Mouse (Mus musculus): ENCODE measurements at regions not wholly inside any gene's neighbourhood (a gene's known extent, or its start where the extent isn't known, plus 50 kb on each side); places are given as distances from the start of the nearest gene placed in this dataset.

GRCm38 (mm10) chr10:19154041-19154440, 138.6 kb upstream of the Tnfaip3 start:
- H3K36me3 ChIP-seq (replicated peaks), result no peaks in the 10 kb centered on the region
- no peaks in the 10 kb centered on the region for H3K27me3 ChIP-seq (replicated peaks; ENCODE audit: low read depth, poor library complexity, severe bottlenecking)
- H3K9me3 ChIP-seq, result no peaks in the 10 kb centered on the region
- H3K4me1 ChIP-seq, result no peaks in the 10 kb centered on the region
- no peak overlapping the region for H3K4me3 ChIP-seq
- DNase-seq (ENCODE audit: low spot score), result no peak
- no peak overlapping the region for H3K27ac ChIP-seq (replicated peaks)

- no peak for DNase-seq (ENCODE audit: low spot score)
- 84% methylated on average over 5 of the region's 5 CpGs for WGBS
- Histone ChIP-seq H3K36me3 (replicated peaks) (no peaks in the 10 kb centered on the region), H3K27me3 (replicated peaks; ENCODE audit: low read depth, poor library complexity, severe bottlenecking) (no peaks in the 10 kb centered on the region), H3K9me3 (no peaks in the 10 kb centered on the region), H3K4me3 (no peak overlapping the region), H3K4me1 (no peaks in the 10 kb centered on the region), H3K27ac (replicated peaks) (no peak overlapping the region)
Observed at GRCm38 (mm10) chr10:19152773-19153172, 137.3 kb upstream of the Tnfaip3 start.

- Histone ChIP-seq H3K36me3 (replicated peaks) (no peaks in the 10 kb centered on the region), H3K4me1 (no peaks in the 10 kb centered on the region), H3K27ac (replicated peaks) (no peak overlapping the region), H3K4me3 (no peak overlapping the region), H3K27me3 (replicated peaks; ENCODE audit: low read depth, poor library complexity, severe bottlenecking) (no peaks in the 10 kb centered on the region), H3K9me3 (no peaks in the 10 kb centered on the region)
- WGBS, result 91% methylated on average over 1 of the region's 1 CpGs
- no peak for DNase-seq (ENCODE audit: low spot score)
Observed at GRCm38 (mm10) chr10:19150766-19151165, 135.3 kb upstream of the Tnfaip3 start.

- 73% methylated on average over 3 of the region's 3 CpGs for WGBS
- H3K9me3 ChIP-seq, result no peaks in the 10 kb centered on the region
- H3K4me3 ChIP-seq, result no peak overlapping the region
- no peaks in the 10 kb centered on the region for H3K27me3 ChIP-seq (replicated peaks; ENCODE audit: low read depth, poor library complexity, severe bottlenecking)
- no peaks in the 10 kb centered on the region for H3K36me3 ChIP-seq (replicated peaks)
- no peak for DNase-seq (ENCODE audit: low spot score)
- H3K4me1 ChIP-seq, result no peaks in the 10 kb centered on the region
- H3K27ac ChIP-seq (replicated peaks), result no peak overlapping the region
Observed at GRCm38 (mm10) chr10:19150005-19150404, 134.5 kb upstream of the Tnfaip3 start.

GRCm38 (mm10) chr10:19149196-19149869, 133.9 kb upstream of the Tnfaip3 start:
- H3K4me1 ChIP-seq, result no peaks in the 10 kb centered on the region
- no peaks in the 10 kb centered on the region for H3K9me3 ChIP-seq
- H3K27me3 ChIP-seq (replicated peaks; ENCODE audit: low read depth, poor library complexity, severe bottlenecking), result no peaks in the 10 kb centered on the region
- WGBS, result 81% methylated on average over 4 of the region's 4 CpGs
- no peak overlapping the region for H3K27ac ChIP-seq (replicated peaks)
- no peak overlapping the region for H3K4me3 ChIP-seq
- H3K36me3 ChIP-seq (replicated peaks), result no peaks in the 10 kb centered on the region
- no peak for DNase-seq (ENCODE audit: low spot score)

- Histone ChIP-seq H3K9me3 (no peaks in the 10 kb centered on the region), H3K36me3 (replicated peaks) (no peaks in the 10 kb centered on the region), H3K4me1 (no peaks in the 10 kb centered on the region), H3K27me3 (replicated peaks; ENCODE audit: low read depth, poor library complexity, severe bottlenecking) (no peaks in the 10 kb centered on the region), H3K4me3 (no peak overlapping the region), H3K27ac (replicated peaks) (no peak overlapping the region)
- DNase-seq (ENCODE audit: low spot score), result no peak
- 94% methylated on average over 3 of the region's 3 CpGs for WGBS
Observed at GRCm38 (mm10) chr10:19141481-19141880, 126.0 kb upstream of the Tnfaip3 start.

GRCm38 (mm10) chr10:19140628-19141027, 125.2 kb upstream of the Tnfaip3 start:
- 82% methylated on average over 5 of the region's 5 CpGs for WGBS
- Histone ChIP-seq H3K36me3 (replicated peaks) (no peaks in the 10 kb centered on the region), H3K9me3 (no peaks in the 10 kb centered on the region), H3K4me1 (no peaks in the 10 kb centered on the region), H3K4me3 (no peak overlapping the region), H3K27me3 (replicated peaks; ENCODE audit: low read depth, poor library complexity, severe bottlenecking) (no peaks in the 10 kb centered on the region), H3K27ac (replicated peaks) (no peak overlapping the region)
- DNase-seq (ENCODE audit: low spot score), result no peak

- Histone ChIP-seq H3K36me3 (replicated peaks) (no peaks in the 10 kb centered on the region), H3K4me3 (no peak overlapping the region), H3K9me3 (no peaks in the 10 kb centered on the region), H3K27me3 (replicated peaks; ENCODE audit: low read depth, poor library complexity, severe bottlenecking) (no peaks in the 10 kb centered on the region), H3K4me1 (no peaks in the 10 kb centered on the region), H3K27ac (replicated peaks) (no peak overlapping the region)
- 82% methylated on average over 2 of the region's 2 CpGs for WGBS
- DNase-seq (ENCODE audit: low spot score), result no peak
Observed at GRCm38 (mm10) chr10:19139234-19139633, 123.8 kb upstream of the Tnfaip3 start.

- H3K9me3 ChIP-seq, result no peaks in the 10 kb centered on the region
- no peaks in the 10 kb centered on the region for H3K36me3 ChIP-seq (replicated peaks)
- H3K4me3 ChIP-seq, result no peak overlapping the region
- 79% methylated on average over 1 of the region's 1 CpGs for WGBS
- DNase-seq (ENCODE audit: low spot score), result no peak
- no peak overlapping the region for H3K27ac ChIP-seq (replicated peaks)
- H3K4me1 ChIP-seq, result no peaks in the 10 kb centered on the region
- no peaks in the 10 kb centered on the region for H3K27me3 ChIP-seq (replicated peaks; ENCODE audit: low read depth, poor library complexity, severe bottlenecking)
Observed at GRCm38 (mm10) chr10:19138258-19138657, 122.8 kb upstream of the Tnfaip3 start.

GRCm38 (mm10) chr10:19127581-19128291, 112.3 kb upstream of the Tnfaip3 start:
- H3K27ac ChIP-seq (replicated peaks), result no peak overlapping the region
- 0 out of 2 replicates have a peak, but pooled peaks cover 3% of the 10 kb centered on the region for H3K4me1 ChIP-seq
- no peak for DNase-seq (ENCODE audit: low spot score)
- no peaks in the 10 kb centered on the region for H3K27me3 ChIP-seq (replicated peaks; ENCODE audit: low read depth, poor library complexity, severe bottlenecking)
- 61% methylated on average over 4 of the region's 4 CpGs for WGBS
- no peaks in the 10 kb centered on the region for H3K9me3 ChIP-seq
- no peak overlapping the region for H3K4me3 ChIP-seq
- H3K36me3 ChIP-seq (replicated peaks), result no peaks in the 10 kb centered on the region

GRCm38 (mm10) chr10:19126922-19127321, 111.5 kb upstream of the Tnfaip3 start:
- H3K36me3 ChIP-seq (replicated peaks), result no peaks in the 10 kb centered on the region
- peaks cover 9% of the 10 kb centered on the region; the same call in 1 of the 2 replicates for H3K4me1 ChIP-seq
- WGBS, result 51% methylated on average over 2 of the region's 2 CpGs
- H3K27ac ChIP-seq (replicated peaks), result no peak overlapping the region
- no peaks in the 10 kb centered on the region for H3K27me3 ChIP-seq (replicated peaks; ENCODE audit: low read depth, poor library complexity, severe bottlenecking)
- H3K9me3 ChIP-seq, result no peaks in the 10 kb centered on the region
- H3K4me3 ChIP-seq, result no peak overlapping the region
- no peak for DNase-seq (ENCODE audit: low spot score)

GRCm38 (mm10) chr10:19126438-19126837, 111.0 kb upstream of the Tnfaip3 start:
- DNase-seq (ENCODE audit: low spot score), result no peak
- WGBS, result 77% methylated on average over 4 of the region's 4 CpGs
- no peak overlapping the region for H3K27ac ChIP-seq (replicated peaks)
- no peaks in the 10 kb centered on the region for H3K36me3 ChIP-seq (replicated peaks)
- H3K4me3 ChIP-seq, result no peak overlapping the region
- H3K9me3 ChIP-seq, result no peaks in the 10 kb centered on the region
- peaks cover 10% of the 10 kb centered on the region; the same call in 1 of the 2 replicates for H3K4me1 ChIP-seq
- H3K27me3 ChIP-seq (replicated peaks; ENCODE audit: low read depth, poor library complexity, severe bottlenecking), result no peaks in the 10 kb centered on the region

- 55% methylated on average over 7 of the region's 7 CpGs for WGBS
Observed at GRCm38 (mm10) chr10:19123691-19124090, 108.2 kb upstream of the Tnfaip3 start.

More at GRCm38 (mm10) chr10:19123691-19124090, 108.2 kb upstream of the Tnfaip3 start:
- Histone ChIP-seq H3K27ac (replicated peaks) (peak overlapping the region; percentile 7; the same call in 1 of the 2 replicates), H3K9me3 (no peaks in the 10 kb centered on the region), H3K4me1 (peaks cover 10% of the 10 kb centered on the region; the same call in 1 of the 2 replicates), H3K27me3 (replicated peaks; ENCODE audit: low read depth, poor library complexity, severe bottlenecking) (no peaks in the 10 kb centered on the region), H3K36me3 (replicated peaks) (no peaks in the 10 kb centered on the region), H3K4me3 (no peak overlapping the region)
- no peak for DNase-seq (ENCODE audit: low spot score)
